Mouse (Mus musculus): Measurements from ENCODE around the gene Trim34a. TPM values are rescaled to one million over a fixed set of nuclear protein-coding genes. Genes with fewer than 3 reads are reported as not detected.

Trim34a gene
- total RNA-seq, 2 experiments from 2014 or later: 1.1 to 1.2 TPM

Other genes starting within 250 kb of the Trim34a start
- not detected for gene Olfr638, start 245.7 kb upstream of the Trim34a start, total RNA-seq (2021)
- under 1 TPM; 0.09 to 0.16 TPM for gene Olfr639, start 227.2 kb upstream of the Trim34a start, total RNA-seq (2021)
- gene Olfr640, start 218.9 kb upstream of the Trim34a start, total RNA-seq (2021): not detected
- gene Olfr641, start 209.0 kb upstream of the Trim34a start, total RNA-seq (2021): not detected
- gene Olfr642, start 191.8 kb upstream of the Trim34a start, total RNA-seq (2021): not detected
- gene 4930516K23Rik, start 183.0 kb upstream of the Trim34a start, total RNA-seq (2021): not detected
- gene Olfr644, start 172.6 kb upstream of the Trim34a start, total RNA-seq (2021): not detected
- not detected for gene Olfr645, start 159.0 kb upstream of the Trim34a start, total RNA-seq (2021)
- gene Olfr646, start 139.6 kb upstream of the Trim34a start, total RNA-seq (2021): not detected
- not detected for gene Ubqln5, start 114.6 kb upstream of the Trim34a start, total RNA-seq (2021)
- not detected for gene Olfr643, start 107.1 kb upstream of the Trim34a start, total RNA-seq (2021)
- gene Ubqln3, start 101.2 kb upstream of the Trim34a start, total RNA-seq (2021): not detected
- gene Ubqlnl, start 93.9 kb upstream of the Trim34a start, total RNA-seq (2021): not detected
- not detected for gene Olfm5, start 79.6 kb upstream of the Trim34a start, total RNA-seq (2021)
- under 1 TPM; 0.11 to 0.18 TPM for gene Olfr648, start 61.1 kb upstream of the Trim34a start, total RNA-seq (2021)
- not detected for gene Olfr649, start 48.5 kb upstream of the Trim34a start, total RNA-seq (2021)
- gene Trim6, start 25.7 kb upstream of the Trim34a start, total RNA-seq (2021): under 1 TPM; 0.41 to 0.47 TPM
- gene Trim5, start 43.6 kb downstream of the Trim34a start, total RNA-seq (2021): under 1 TPM; 0.42 to 0.62 TPM
- 1 to 10 TPM; 2.1 to 2.2 TPM for gene Trim12a, start 71.0 kb downstream of the Trim34a start, total RNA-seq (2021)
- not detected for gene Trim34b, start 85.0 kb downstream of the Trim34a start, total RNA-seq (2021)
- 1 to 10 TPM; 1.4 to 1.9 TPM for gene Trim12c, start 108.9 kb downstream of the Trim34a start, total RNA-seq (2021)
- gene Trim30b, start 125.4 kb downstream of the Trim34a start, total RNA-seq (2021): not detected
- under 1 TPM in 1 of 2 experiments, not detected in 1; 0.25 TPM for gene Trim30c, start 156.4 kb downstream of the Trim34a start, total RNA-seq (2021)
- under 1 TPM; 0.67 to 0.73 TPM for gene Trim30a, start 220.7 kb downstream of the Trim34a start, total RNA-seq (2021)

Data from layer of hippocampus, postnatal 10 days (tissue).